Mouse (Mus musculus) layer of hippocampus, adult 9-10 months (tissue): ENCODE data around the gene Tmco5b.

Experiments
- DNase-seq: peaks from one replicate; pipeline ENCODE4 v3.0.0; 2022; ENCODE audit warnings: low spot score

Tmco5b gene

GRCm38 (mm10) chr2:113285432-113285831, at the start of gene Tmco5b:
TSS of gene Tmco5b (plus strand) at chr2:113285732.
- DNase-seq: no peak

GRCm38 (mm10) chr2:113236993-113237392, 48.5 kb upstream of the Tmco5b start:
- DNase-seq: no peak

DNA sequence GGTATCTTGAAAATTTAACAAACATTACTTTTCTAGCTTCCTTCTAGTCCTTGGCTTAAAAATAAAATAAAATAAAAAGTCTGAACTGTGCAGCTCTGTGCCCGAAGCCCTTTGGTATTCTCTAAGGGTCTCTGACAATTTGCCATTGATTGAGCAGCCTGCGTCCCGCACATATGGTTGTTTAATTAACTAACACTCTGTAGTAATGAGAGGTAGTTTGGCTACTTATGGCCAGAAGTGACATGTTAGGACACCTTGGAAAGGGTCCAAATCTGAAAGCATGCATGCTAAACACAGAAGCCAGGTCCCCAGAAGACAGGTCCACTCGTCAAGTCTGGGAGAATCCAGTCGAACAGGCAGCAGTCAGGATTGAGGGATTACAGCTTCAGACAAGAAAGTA, 46.7 kb upstream of the Tmco5b start:
- no peak for DNase-seq

- peak; percentile 63 for DNase-seq
These were observed 17.1 kb downstream of the Tmco5b start for GRCm38 (mm10) chr2:113302349-113303239.

- no peak for DNase-seq
These were observed 17.7 kb downstream of the Tmco5b start for GRCm38 (mm10) chr2:113303240-113303538.

- DNase-seq: peak; percentile 73
These were observed 19.8 kb downstream of the Tmco5b start for GRCm38 (mm10) chr2:113305339-113305738.

DNA sequence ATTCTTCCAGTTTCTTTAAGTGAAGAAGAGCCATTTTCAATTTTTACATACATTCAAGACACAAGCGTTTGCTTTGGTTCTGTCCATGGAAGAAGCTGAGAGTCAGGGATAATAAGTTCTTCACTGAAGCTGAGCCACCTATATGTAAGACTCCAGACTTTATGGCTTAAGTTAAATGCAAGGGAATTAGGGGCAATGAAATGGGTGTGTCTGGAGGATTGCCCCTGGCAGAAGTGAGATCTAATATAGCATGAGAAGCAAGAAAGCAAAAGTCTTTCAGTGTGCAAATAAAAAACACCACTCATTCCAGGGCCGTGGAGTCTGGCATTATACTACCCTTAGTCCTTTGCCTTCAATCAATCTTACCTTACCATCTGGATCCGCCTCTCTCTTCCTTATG, 25.7 kb downstream of the Tmco5b start:
- no peak for DNase-seq

- DNase-seq: no peak
These were observed 37.5 kb downstream of the Tmco5b start for GRCm38 (mm10) chr2:113323016-113323415.

- DNase-seq: no peak
These were observed 48.4 kb downstream of the Tmco5b start for GRCm38 (mm10) chr2:113333799-113334541.

- no peak for DNase-seq
These were observed 50.2 kb downstream of the Tmco5b start for GRCm38 (mm10) chr2:113335561-113336294.

DNA sequence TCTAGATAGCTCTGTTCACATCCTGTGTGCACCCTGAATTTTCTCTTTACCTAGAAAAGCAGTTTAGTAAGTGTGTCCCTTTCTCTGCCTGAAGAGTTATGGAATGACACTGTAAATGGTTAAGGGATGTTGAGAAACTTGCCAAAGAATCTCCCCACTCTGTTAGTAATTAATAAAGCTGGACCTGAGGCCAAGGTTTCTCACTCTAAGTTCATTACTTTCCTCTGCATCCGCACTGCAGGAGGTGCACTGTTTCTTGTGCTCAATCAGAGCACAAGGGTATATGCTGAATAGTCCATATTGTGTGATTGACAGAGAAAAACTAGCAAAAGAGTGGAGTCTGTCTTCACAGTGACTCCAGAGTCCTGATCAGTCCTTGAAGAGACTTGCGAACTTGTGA, 59.0 kb downstream of the Tmco5b start:
- DNase-seq: no peak
